Mouse (Mus musculus): ENCODE data around the gene Traf3ip1.
"Not testable (repeated sequence)": the region's sequence is repeated elsewhere in the genome, so short reads cannot be mapped to it uniquely, and the experiment has no call there.

Traf3ip1 gene

GRCm38 (mm10) chr1:91466186-91466585 lies 28.3 kb upstream of the Traf3ip1 start:
- peak; percentile 63 to 75 for DNase-seq

- no peak for DNase-seq
Measured at GRCm38 (mm10) chr1:91469888-91470419, 24.5 kb upstream of the Traf3ip1 start.

- DNase-seq, result not testable (repeated sequence)
Measured at GRCm38 (mm10) chr1:91478145-91478544, 16.3 kb upstream of the Traf3ip1 start.

- no peak for DNase-seq
Measured at GRCm38 (mm10) chr1:91478958-91479357, 15.5 kb upstream of the Traf3ip1 start.

GRCm38 (mm10) chr1:91482616-91483211 lies 11.7 kb upstream of the Traf3ip1 start:
- no peak for DNase-seq

GRCm38 (mm10) chr1:91483304-91484010 lies 11.0 kb upstream of the Traf3ip1 start:
- DNase-seq, result peak; percentile 69 to 87

GRCm38 (mm10) chr1:91484011-91484346 lies 10.5 kb upstream of the Traf3ip1 start:
- peak; percentile 55 to 58 for DNase-seq

- DNase-seq, result no peak
Measured at GRCm38 (mm10) chr1:91485422-91485821, 9.0 kb upstream of the Traf3ip1 start.

- peak in 1 of 2 experiments; percentile 56 for DNase-seq
Measured at GRCm38 (mm10) chr1:91486165-91486564, 8.3 kb upstream of the Traf3ip1 start.

- peak; percentile 64 to 78 for DNase-seq
Measured at GRCm38 (mm10) chr1:91490322-91490721, 4.1 kb upstream of the Traf3ip1 start.

GRCm38 (mm10) chr1:91492740-91493139 lies 1.7 kb upstream of the Traf3ip1 start:
- DNase-seq, result no peak

GRCm38 (mm10) chr1:91493938-91494337 lies 509 bp upstream of the Traf3ip1 start:
- DNase-seq, result no peak

GRCm38 (mm10) chr1:91495321-91495720 lies 874 bp downstream of the Traf3ip1 start:
- DNase-seq, result no peak

GRCm38 (mm10) chr1:91498579-91498978 lies 4.1 kb downstream of the Traf3ip1 start:
- no peak for DNase-seq

GRCm38 (mm10) chr1:91504615-91505014 lies 10.2 kb downstream of the Traf3ip1 start:
- no peak for DNase-seq

- DNase-seq, result no peak
Measured at GRCm38 (mm10) chr1:91514916-91515315, 20.5 kb downstream of the Traf3ip1 start.

- no peak for DNase-seq
Measured at GRCm38 (mm10) chr1:91515642-91516041, 21.2 kb downstream of the Traf3ip1 start.

- peak; percentile 23 to 52 for DNase-seq
Measured at GRCm38 (mm10) chr1:91523759-91524158, 29.3 kb downstream of the Traf3ip1 start.

GRCm38 (mm10) chr1:91525838-91526237 lies 31.4 kb downstream of the Traf3ip1 start:
- DNase-seq, result no peak

GRCm38 (mm10) chr1:91530166-91530565 lies 35.7 kb downstream of the Traf3ip1 start:
- DNase-seq, result peak; percentile 70 to 77

- no peak for DNase-seq
Measured at GRCm38 (mm10) chr1:91532243-91532642, 37.8 kb downstream of the Traf3ip1 start.

GRCm38 (mm10) chr1:91532892-91533291 lies 38.4 kb downstream of the Traf3ip1 start:
- no peak for DNase-seq

GRCm38 (mm10) chr1:91533483-91533882 lies 39.0 kb downstream of the Traf3ip1 start:
- DNase-seq, result no peak

GRCm38 (mm10) chr1:91533961-91534723 lies 39.7 kb downstream of the Traf3ip1 start:
- no peak for DNase-seq

All from kidney, adult 8-10 months (tissue).